Mouse (Mus musculus): ENCODE data around the gene Cr2. TPM values are rescaled to one million over a fixed set of nuclear protein-coding genes. Genes with fewer than 3 reads are reported as not detected.
"Not testable (repeated sequence)": the region's sequence is repeated elsewhere in the genome, so short reads cannot be mapped to it uniquely, and the experiment has no call there.

Cr2 gene
- 0.05 and 0.14 TPM in 2 replicates for polyA plus RNA-seq (2015; fragmentation: Nextera tagmentation; extraction: Ambion mirVana)

- Histone ChIP-seq H3K27ac (no peak within 1 kb of the TSS), H3K9ac (no peak within 1 kb of the TSS)
Measured at GRCm38 (mm10) chr1:195175980-195176931, at the start of gene Cr2. Cr2 (minus strand) TSS chr1:195176716.

GRCm38 (mm10) chr1:195221781-195222180, 45.3 kb upstream of the Cr2 start:
- 57% methylated on average over 2 of the region's 2 CpGs for WGBS
- no peak for ATAC-seq
- H3K36me3 ChIP-seq: no peaks in the 10 kb centered on the region

More at GRCm38 (mm10) chr1:195175980-195176931, at the start of gene Cr2:
- H3K27me3 ChIP-seq (replicated peaks): no peaks in the 10 kb centered on the region
- H3K9me3 ChIP-seq: no peaks in the 10 kb centered on the region
- ATAC-seq: peak; percentile 93
- H3K4me2 ChIP-seq (replicated peaks): peak within 1 kb of the TSS; percentile 65
- peak within 1 kb of the TSS; percentile 10; the same call in 1 of the 2 replicates for H3K4me3 ChIP-seq (replicated peaks)
- H3K4me1 ChIP-seq (replicated peaks): 0 out of 2 replicates have a peak, but pooled peaks cover 4% of the 10 kb centered on the region
- no peaks in the 10 kb centered on the region for H3K36me3 ChIP-seq
- 7% methylated on average over 20 of the region's 20 CpGs for WGBS

GRCm38 (mm10) chr1:195212851-195213250, 36.3 kb upstream of the Cr2 start:
- H3K9ac ChIP-seq; ATAC-seq; H3K4me2 ChIP-seq (replicated peaks); H3K27ac ChIP-seq; H3K4me3 ChIP-seq (replicated peaks); H3K36me3 ChIP-seq; H3K27me3 ChIP-seq (replicated peaks); H3K4me1 ChIP-seq (replicated peaks); H3K9me3 ChIP-seq: not testable (repeated sequence)
- WGBS: 54% methylated on average over 19 of the region's 19 CpGs

More at GRCm38 (mm10) chr1:195221781-195222180, 45.3 kb upstream of the Cr2 start:
- Histone ChIP-seq H3K4me1 (replicated peaks) (no peaks in the 10 kb centered on the region), H3K4me2 (replicated peaks) (no peak overlapping the region), H3K27ac (no peak overlapping the region), H3K27me3 (replicated peaks) (no peaks in the 10 kb centered on the region), H3K9me3 (no peaks in the 10 kb centered on the region), H3K9ac (no peak overlapping the region), H3K4me3 (replicated peaks) (no peak overlapping the region)

- ATAC-seq: no peak
- no peaks in the 10 kb centered on the region for H3K4me1 ChIP-seq (replicated peaks)
Measured at GRCm38 (mm10) chr1:195184746-195185145, 8.2 kb upstream of the Cr2 start.

GRCm38 (mm10) chr1:195164996-195165755, 11.3 kb downstream of the Cr2 start:
- no peak for ATAC-seq
- no peaks in the 10 kb centered on the region for H3K27me3 ChIP-seq (replicated peaks)
- no peak overlapping the region for H3K4me3 ChIP-seq (replicated peaks)
- H3K9me3 ChIP-seq: no peaks in the 10 kb centered on the region
- no peak overlapping the region for H3K27ac ChIP-seq
- WGBS: 77% methylated on average over 9 of the region's 9 CpGs
- H3K4me1 ChIP-seq (replicated peaks): no peaks in the 10 kb centered on the region
- no peak overlapping the region for H3K9ac ChIP-seq
- no peaks in the 10 kb centered on the region for H3K36me3 ChIP-seq
- H3K4me2 ChIP-seq (replicated peaks): no peak overlapping the region

More at GRCm38 (mm10) chr1:195184746-195185145, 8.2 kb upstream of the Cr2 start:
- no peak overlapping the region for H3K27ac ChIP-seq
- no peak overlapping the region for H3K4me2 ChIP-seq (replicated peaks)
- no peak overlapping the region for H3K4me3 ChIP-seq (replicated peaks)
- H3K9ac ChIP-seq: no peak overlapping the region
- no peaks in the 10 kb centered on the region for H3K36me3 ChIP-seq
- no peaks in the 10 kb centered on the region for H3K27me3 ChIP-seq (replicated peaks)
- H3K9me3 ChIP-seq: no peaks in the 10 kb centered on the region

GRCm38 (mm10) chr1:195132070-195132469, 44.4 kb downstream of the Cr2 start:
- no peak for ATAC-seq
- 36% methylated on average over 3 of the region's 3 CpGs for WGBS
- Histone ChIP-seq H3K27me3 (replicated peaks) (no peaks in the 10 kb centered on the region), H3K27ac (no peak overlapping the region), H3K4me1 (replicated peaks) (no peaks in the 10 kb centered on the region), H3K4me3 (replicated peaks) (no peak overlapping the region), H3K9me3 (no peaks in the 10 kb centered on the region), H3K4me2 (replicated peaks) (peak overlapping the region; percentile 55; the same call in 1 of the 2 replicates), H3K36me3 (no peaks in the 10 kb centered on the region), H3K9ac (no peak overlapping the region)

GRCm38 (mm10) chr1:195131675-195132015, 44.9 kb downstream of the Cr2 start:
- peak overlapping the region; percentile 55 for H3K4me2 ChIP-seq (replicated peaks)
- H3K36me3 ChIP-seq: no peaks in the 10 kb centered on the region
- no peaks in the 10 kb centered on the region for H3K27me3 ChIP-seq (replicated peaks)
- 26% methylated on average over 4 of the region's 4 CpGs for WGBS
- peak overlapping the region; percentile 83 for H3K9ac ChIP-seq
- no peak for ATAC-seq
- H3K27ac ChIP-seq: peak overlapping the region; percentile 97
- H3K4me1 ChIP-seq (replicated peaks): no peaks in the 10 kb centered on the region
- peak overlapping the region; percentile 60 for H3K4me3 ChIP-seq (replicated peaks)
- no peaks in the 10 kb centered on the region for H3K9me3 ChIP-seq

- Histone ChIP-seq H3K27me3 (replicated peaks) (no peaks in the 10 kb centered on the region), H3K9ac (peak within 1 kb of the TSS; percentile 83), H3K9me3 (no peaks in the 10 kb centered on the region), H3K27ac (peak within 1 kb of the TSS; percentile 97), H3K4me3 (replicated peaks) (peak within 1 kb of the TSS; percentile 60), H3K36me3 (no peaks in the 10 kb centered on the region), H3K4me2 (replicated peaks) (peak within 1 kb of the TSS; percentile 55), H3K4me1 (replicated peaks) (no peaks in the 10 kb centered on the region)
- ATAC-seq: peak; percentile 100
- under 1% methylated on average over 31 of the region's 31 CpGs for WGBS
Measured at GRCm38 (mm10) chr1:195130953-195131674, 45.4 kb downstream of the Cr2 start, which contains the start of gene Cr1l. Cr1l (minus strand) TSS chr1:195131586.

- H3K27ac ChIP-seq: peak overlapping the region; percentile 97
- ATAC-seq: peak; percentile 44
- no peaks in the 10 kb centered on the region for H3K4me1 ChIP-seq (replicated peaks)
- peak overlapping the region; percentile 55 for H3K4me2 ChIP-seq (replicated peaks)
- H3K9me3 ChIP-seq: no peaks in the 10 kb centered on the region
- WGBS: 9% methylated on average over 2 of the region's 2 CpGs
- H3K36me3 ChIP-seq: 0 out of 2 replicates have a peak, but pooled peaks cover 3% of the 10 kb centered on the region
- H3K4me3 ChIP-seq (replicated peaks): peak overlapping the region; percentile 60
- no peaks in the 10 kb centered on the region for H3K27me3 ChIP-seq (replicated peaks)
- H3K9ac ChIP-seq: peak overlapping the region; percentile 83
Measured at GRCm38 (mm10) chr1:195130479-195130878, 46.0 kb downstream of the Cr2 start.

- 78% methylated on average over 1 of the region's 1 CpGs for WGBS
- Histone ChIP-seq H3K4me1 (replicated peaks) (no peaks in the 10 kb centered on the region), H3K9me3 (no peaks in the 10 kb centered on the region), H3K27me3 (replicated peaks) (no peaks in the 10 kb centered on the region), H3K4me3 (replicated peaks) (no peak overlapping the region), H3K27ac (no peak overlapping the region), H3K9ac (no peak overlapping the region), H3K4me2 (replicated peaks) (0 out of 2 replicates have a peak overlapping the region, but pooled peaks have one; percentile 19), H3K36me3 (0 out of 2 replicates have a peak, but pooled peaks cover 5% of the 10 kb centered on the region)
- no peak for ATAC-seq
Measured at GRCm38 (mm10) chr1:195129867-195130266, 46.6 kb downstream of the Cr2 start.

GRCm38 (mm10) chr1:195114414-195114813, 62.1 kb downstream of the Cr2 start:
- H3K27ac ChIP-seq: no peak overlapping the region
- peaks cover 7% of the 10 kb centered on the region; the same call in 1 of the 2 replicates for H3K36me3 ChIP-seq
- H3K4me1 ChIP-seq (replicated peaks): no peaks in the 10 kb centered on the region
- no peaks in the 10 kb centered on the region for H3K27me3 ChIP-seq (replicated peaks)
- H3K9me3 ChIP-seq: no peaks in the 10 kb centered on the region
- H3K9ac ChIP-seq: no peak overlapping the region
- no peak overlapping the region for H3K4me3 ChIP-seq (replicated peaks)
- WGBS: 100% methylated on average over 1 of the region's 1 CpGs
- peak; percentile 66; the same call in 1 of the 2 replicates for ATAC-seq
- H3K4me2 ChIP-seq (replicated peaks): no peak overlapping the region

Measured in intestine, embryonic 15.5 days (tissue).